Mouse (Mus musculus) embryonic facial prominence, embryonic 10.5 days (tissue): ENCODE results near the gene Tpbpa. TPM values are rescaled to one million over a fixed set of nuclear protein-coding genes. Genes with fewer than 3 reads are reported as not detected.
"Not testable (repeated sequence)": the region's sequence is repeated elsewhere in the genome, so short reads cannot be mapped to it uniquely, and the experiment has no call there.

Experiments
- DNase-seq: peaks from one replicate; pipeline ENCODE4 v3.0.0-alpha.2; 2017; ENCODE audit warnings: low spot score
- H3K27ac ChIP-seq: fragments of 300-500 bp; sonication (generic); replicated peaks from 2 replicates; pipeline ENCODE4 v1.5.1; 2016; ENCODE audit warnings: mild to moderate bottlenecking
- H3K27me3 ChIP-seq: fragments of 300-500 bp; sonication (generic); replicated peaks from 2 replicates; pipeline ENCODE4 v1.6.1; 2016; ENCODE audit warnings: low read depth, mild to moderate bottlenecking; ENCODE audit not compliant: poor library complexity, severe bottlenecking
- H3K36me3 ChIP-seq: fragments of 300-500 bp; sonication (generic); replicated peaks from 2 replicates; pipeline ENCODE4 v1.6.1; 2016; ENCODE audit warnings: mild to moderate bottlenecking, moderate library complexity
- H3K4me1 ChIP-seq: fragments of 300-500 bp; sonication (generic); 2 replicates; pipeline ENCODE4 v1.6.1; 2016
- H3K4me3 ChIP-seq: fragments of 300-500 bp; sonication (generic); 2 replicates; pipeline ENCODE4 v1.5.1; 2016; ENCODE audit warnings: mild to moderate bottlenecking, moderate library complexity
- H3K9me3 ChIP-seq: fragments of 300-500 bp; sonication (generic); 2 replicates; pipeline ENCODE4 v1.6.1; 2016; ENCODE audit warnings: mild to moderate bottlenecking
- WGBS: fragments of 180-500 bp; shearing (Covaris S2); methylation state at CpG from one replicate; pipeline ENCODE4 v1.1.7; 2016; 5-methylcytosine and 5-hydroxymethylcytosine counted together
- polyA plus RNA-seq: library from polyadenylated mRNA; unstranded; fragments of >200 nt; fragmentation: Nextera tagmentation; extraction: Ambion mirVana; gene quantifications from 2 replicates; pipeline ENCODE4 v1.2.1, GENCODE M21; 2016

Gene Tpbpa
- not detected in 2 replicates for polyA plus RNA-seq

DNA sequence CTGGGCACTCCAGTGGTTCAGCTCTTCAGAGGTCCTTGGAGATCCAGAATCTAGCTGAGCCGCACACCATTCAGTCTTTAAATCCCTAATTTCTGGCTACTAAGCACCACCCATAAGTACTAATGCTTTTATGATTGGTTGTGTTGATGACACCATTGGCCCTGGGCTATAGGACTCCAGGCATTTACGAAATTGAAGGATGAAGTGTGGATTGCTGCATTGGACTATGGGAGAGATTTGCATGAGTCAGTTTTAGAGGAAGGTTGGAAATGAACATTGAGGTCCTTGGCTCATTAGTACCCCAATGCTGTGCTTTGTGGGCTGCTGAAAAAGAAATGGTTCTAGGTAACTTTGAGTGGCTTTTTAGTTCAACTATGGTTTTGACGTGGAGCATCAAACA is at the start of gene Tpbpa:
Gene Tpbpa, minus strand, starts transcription at position 101 of the 400 bp plus-strand sequence.
- H3K9me3 ChIP-seq, result peaks cover 31% of the 10 kb centered on the region
- WGBS, result 85% methylated on average over 3 of the region's 3 CpGs

DNA sequence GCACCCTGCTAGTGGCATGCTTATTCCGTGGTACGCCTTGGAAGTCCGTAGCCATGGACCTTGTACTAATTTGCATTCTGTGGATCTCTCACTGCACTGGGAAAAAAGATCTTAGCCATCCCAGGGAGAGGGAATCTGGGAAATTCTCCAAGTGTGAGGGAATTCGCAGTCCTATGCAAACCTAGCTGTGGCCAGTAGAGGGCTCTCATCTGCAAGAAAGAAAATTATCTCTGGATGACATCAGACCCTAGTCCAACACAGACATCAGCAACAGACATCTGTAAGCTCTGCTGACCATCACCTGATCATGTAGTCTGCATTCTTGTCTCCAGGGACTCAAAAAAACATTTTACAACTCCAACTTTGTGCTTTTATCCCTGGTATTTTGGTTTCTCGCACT is 45.1 kb upstream of the Tpbpa start:
- not testable (repeated sequence) for DNase-seq, H3K27ac ChIP-seq, H3K4me3 ChIP-seq, H3K36me3 ChIP-seq, H3K4me1 ChIP-seq, H3K27me3 ChIP-seq, H3K9me3 ChIP-seq
- WGBS, result 83% methylated on average over 5 of the region's 5 CpGs

More for the DNA sequence above, at the start of gene Tpbpa:
- H3K36me3 ChIP-seq, H3K27me3 ChIP-seq, H3K4me1 ChIP-seq, H3K4me3 ChIP-seq, DNase-seq, H3K27ac ChIP-seq: not testable (repeated sequence)

DNA sequence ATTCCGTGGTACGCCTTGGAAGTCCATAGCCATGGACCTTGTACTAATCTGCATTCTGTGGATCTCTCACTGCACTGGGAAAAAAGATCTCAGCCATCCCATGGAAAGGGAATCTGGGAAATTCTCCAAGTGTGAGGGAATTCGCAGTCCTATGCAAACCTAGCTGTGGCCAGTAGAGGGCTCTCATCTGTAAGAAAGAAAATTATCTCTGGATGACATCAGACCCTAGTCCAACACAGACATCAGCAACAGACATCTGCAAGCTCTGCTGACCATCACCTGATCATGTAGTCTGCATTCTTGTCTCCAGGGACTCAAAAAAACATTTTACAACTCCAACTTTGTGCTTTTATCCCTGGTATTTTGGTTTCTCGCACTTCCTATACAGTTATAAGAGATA is 30.5 kb upstream of the Tpbpa start:
- not testable (repeated sequence) for H3K4me1 ChIP-seq

DNA sequence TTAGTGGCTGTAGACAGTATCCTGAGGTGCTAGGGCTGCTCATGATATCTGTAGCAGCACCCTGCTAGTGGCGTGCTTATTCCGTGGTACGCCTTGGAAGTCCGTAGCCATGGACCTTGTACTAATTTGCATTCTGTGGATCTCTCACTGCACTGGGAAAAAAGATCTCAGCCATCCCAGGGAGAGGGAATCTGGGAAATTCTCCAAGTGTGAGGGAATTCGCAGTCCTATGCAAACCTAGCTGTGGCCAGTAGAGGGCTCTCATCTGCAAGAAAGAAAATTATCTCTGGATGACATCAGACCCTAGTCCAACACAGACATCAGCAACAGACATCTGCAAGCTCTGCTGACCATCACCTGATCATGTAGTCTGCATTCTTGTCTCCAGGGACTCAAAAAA is 22.2 kb upstream of the Tpbpa start:
- 30% methylated on average over 5 of the region's 5 CpGs for WGBS
- H3K9me3 ChIP-seq, result peaks cover 18% of the 10 kb centered on the region
- not testable (repeated sequence) for H3K4me1 ChIP-seq, H3K27me3 ChIP-seq, H3K4me3 ChIP-seq, H3K27ac ChIP-seq, H3K36me3 ChIP-seq, DNase-seq

More for the DNA sequence above, 30.5 kb upstream of the Tpbpa start:
- H3K4me3 ChIP-seq, H3K27me3 ChIP-seq, H3K9me3 ChIP-seq, H3K27ac ChIP-seq, DNase-seq, H3K36me3 ChIP-seq: not testable (repeated sequence)
- WGBS, result 71% methylated on average over 4 of the region's 4 CpGs

DNA sequence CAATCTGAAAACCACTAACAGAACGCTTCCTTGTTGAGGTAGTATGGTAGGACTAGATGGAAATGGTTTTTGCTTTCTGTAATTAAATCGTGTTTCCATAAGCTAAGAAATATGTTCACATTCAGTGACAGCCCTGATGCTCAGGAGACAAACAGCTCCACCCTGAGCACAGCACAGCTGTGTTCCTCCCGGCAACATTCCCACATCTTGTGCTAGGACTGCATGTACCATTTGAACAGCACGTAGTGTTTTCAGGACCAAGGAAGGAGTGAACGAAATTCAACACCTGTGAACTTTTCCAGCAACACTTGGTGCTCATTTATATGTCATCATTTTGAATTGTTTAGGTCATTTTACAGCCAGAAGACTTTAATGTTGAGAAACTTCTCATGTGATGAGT is 19.9 kb upstream of the Tpbpa start:
- DNase-seq, result no peak
- H3K36me3 ChIP-seq, result no peaks in the 10 kb centered on the region
- H3K4me1 ChIP-seq, result no peaks in the 10 kb centered on the region
- no peaks in the 10 kb centered on the region for H3K27me3 ChIP-seq
- 69% methylated on average over 5 of the region's 5 CpGs for WGBS
- H3K27ac ChIP-seq, result no peak overlapping the region
- H3K4me3 ChIP-seq, result no peak overlapping the region
- H3K9me3 ChIP-seq, result peaks cover 24% of the 10 kb centered on the region

DNA sequence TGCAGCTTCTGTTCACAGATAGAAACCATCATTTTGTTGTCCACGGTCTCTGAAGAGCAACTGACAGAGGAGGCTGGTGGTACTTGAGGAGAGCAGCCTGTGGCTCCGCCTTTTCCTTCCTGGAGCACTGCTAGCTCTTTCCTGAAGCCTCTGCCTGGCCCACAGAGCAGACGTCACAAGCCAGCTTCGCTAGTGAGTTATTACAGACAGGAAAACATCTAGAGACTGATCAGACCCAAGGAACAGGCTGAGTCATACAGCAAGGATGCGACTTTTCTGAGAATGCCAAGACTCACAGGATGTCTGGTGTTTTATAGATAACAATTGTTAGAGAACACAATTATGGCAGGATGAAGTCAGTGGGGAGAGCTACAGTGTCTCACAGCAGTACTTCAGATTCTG is 5.3 kb downstream of the Tpbpa start, which contains the start of the genes Gm49391 and Ctla2a:
Gene Gm49391, minus strand, starts transcription at position 72 of the 402 bp plus-strand sequence.
Gene Ctla2a, minus strand, starts transcription at position 126 of the 402 bp plus-strand sequence.
- H3K4me3 ChIP-seq, result no peak within 1 kb of the TSS
- no peak within 1 kb of the TSS for H3K27ac ChIP-seq
- 67% methylated on average over 5 of the region's 5 CpGs for WGBS
- no peaks in the 10 kb centered on the region for H3K27me3 ChIP-seq
- H3K36me3 ChIP-seq, result no peaks in the 10 kb centered on the region
- peaks cover 19% of the 10 kb centered on the region; the same call in 1 of the 2 replicates for H3K9me3 ChIP-seq
- peak; percentile 7 for DNase-seq
- H3K4me1 ChIP-seq, result no peaks in the 10 kb centered on the region

DNA sequence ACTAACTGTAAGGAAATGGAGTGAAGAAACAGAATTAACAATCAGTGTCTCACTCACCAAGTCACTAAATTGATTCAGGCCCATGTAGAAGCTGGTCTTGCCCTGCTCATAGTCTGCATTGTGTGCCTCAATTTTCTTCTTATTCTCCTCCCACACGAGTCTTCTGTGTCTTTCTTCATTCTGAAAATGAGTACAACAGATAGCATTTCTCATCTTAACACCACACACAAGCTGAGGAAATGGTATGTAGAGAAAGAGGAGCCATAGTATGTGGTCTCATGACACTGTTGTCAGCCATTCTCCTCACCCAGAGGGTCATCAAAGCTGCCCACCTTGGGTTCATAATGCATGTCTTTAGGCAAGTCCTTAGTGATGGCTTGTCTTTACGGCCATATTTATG is 6.3 kb downstream of the Tpbpa start, which contains the start of gene Gm49393:
Gene Gm49393, minus strand, starts transcription at position 101 of the 400 bp plus-strand sequence.
- H3K9me3 ChIP-seq, result peaks cover 16% of the 10 kb centered on the region; the same call in 1 of the 2 replicates
- WGBS, result 79% methylated on average over 2 of the region's 2 CpGs
- not testable (repeated sequence) for H3K27me3 ChIP-seq, H3K27ac ChIP-seq, H3K4me1 ChIP-seq, H3K4me3 ChIP-seq, DNase-seq, H3K36me3 ChIP-seq

DNA sequence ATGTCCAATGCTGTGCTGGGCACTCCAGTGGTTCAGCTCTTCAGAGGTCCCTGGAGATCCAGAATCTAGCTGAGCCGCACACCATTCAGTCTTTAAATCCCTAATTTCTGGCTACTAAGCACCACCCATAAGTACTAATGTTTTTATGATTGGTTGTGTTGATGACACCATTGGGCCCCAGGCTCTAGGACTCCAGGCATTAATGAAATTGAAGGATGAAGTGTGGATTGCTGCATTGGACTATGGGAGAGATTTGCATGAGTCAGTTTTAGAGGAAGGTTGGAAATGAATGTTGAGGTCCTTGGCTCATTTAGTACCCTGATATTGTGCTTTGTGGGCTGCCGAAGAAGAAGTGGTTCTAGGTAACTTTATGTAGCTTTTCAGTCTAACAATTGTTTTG is 37.0 kb downstream of the Tpbpa start, which contains the start of gene Tpbpb:
Gene Tpbpb, minus strand, starts transcription at position 101 of the 400 bp plus-strand sequence.
- not testable (repeated sequence) for H3K4me3 ChIP-seq, H3K36me3 ChIP-seq, H3K27ac ChIP-seq, DNase-seq, H3K27me3 ChIP-seq, H3K4me1 ChIP-seq
- WGBS, result 93% methylated on average over 2 of the region's 2 CpGs
- H3K9me3 ChIP-seq, result peaks cover 14% of the 10 kb centered on the region; the same call in 1 of the 2 replicates

DNA sequence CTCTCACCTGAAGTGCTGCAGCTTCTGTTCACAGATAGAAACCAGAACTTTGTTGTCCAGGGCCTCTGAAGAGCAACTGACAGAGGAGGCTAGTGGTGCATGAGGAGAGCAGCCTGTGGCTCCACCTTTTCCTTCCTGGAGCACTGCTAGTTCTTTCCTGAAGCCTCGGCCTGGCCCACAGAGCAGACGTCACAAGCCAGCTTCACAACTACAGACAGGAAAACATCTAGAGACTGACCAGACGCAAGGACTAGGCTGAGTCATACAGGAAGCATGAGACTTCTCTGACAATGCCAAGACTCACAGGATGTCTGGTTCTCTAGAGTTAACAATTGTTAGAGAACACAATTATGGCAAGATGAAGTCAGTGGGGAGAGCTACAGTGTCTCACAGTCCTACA is 44.5 kb downstream of the Tpbpa start, which contains the start of gene Ctla2b:
Gene Ctla2b, minus strand, starts transcription at position 120 of the 400 bp plus-strand sequence.
- no peaks in the 10 kb centered on the region for H3K27me3 ChIP-seq
- no peak within 1 kb of the TSS for H3K4me3 ChIP-seq
- DNase-seq, result peak; percentile 8
- peaks cover 15% of the 10 kb centered on the region; the same call in 1 of the 2 replicates for H3K9me3 ChIP-seq
- no peaks in the 10 kb centered on the region for H3K36me3 ChIP-seq
- no peaks in the 10 kb centered on the region for H3K4me1 ChIP-seq
- WGBS, result 77% methylated on average over 3 of the region's 3 CpGs
- no peak within 1 kb of the TSS for H3K27ac ChIP-seq

DNA sequence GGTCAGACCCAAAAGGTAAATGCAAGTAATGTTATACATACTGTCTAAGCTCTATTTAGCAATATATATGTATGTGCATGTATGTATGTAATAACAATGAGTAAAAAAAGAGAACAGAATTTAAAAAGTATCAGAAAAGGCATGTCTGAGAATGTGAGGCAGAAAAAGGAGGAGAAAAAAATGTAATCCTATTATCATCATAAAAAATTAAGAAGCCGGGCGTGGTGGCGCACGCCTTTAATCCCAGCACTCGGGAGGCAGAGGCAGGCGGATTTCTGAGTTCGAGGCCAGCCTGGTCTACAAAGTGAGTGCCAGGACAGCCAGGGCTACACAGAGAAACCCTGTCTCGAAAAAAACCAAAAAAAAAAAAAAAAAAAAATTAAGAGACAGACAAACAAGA is 45.0 kb downstream of the Tpbpa start, which contains the start of gene Gm49392:
Gene Gm49392, minus strand, starts transcription at position 101 of the 400 bp plus-strand sequence.
- H3K9me3 ChIP-seq, result peaks cover 11% of the 10 kb centered on the region; the same call in 1 of the 2 replicates
- 80% methylated on average over 8 of the region's 8 CpGs for WGBS
- H3K36me3 ChIP-seq, H3K4me3 ChIP-seq, DNase-seq, H3K27me3 ChIP-seq, H3K27ac ChIP-seq, H3K4me1 ChIP-seq: not testable (repeated sequence)

DNA sequence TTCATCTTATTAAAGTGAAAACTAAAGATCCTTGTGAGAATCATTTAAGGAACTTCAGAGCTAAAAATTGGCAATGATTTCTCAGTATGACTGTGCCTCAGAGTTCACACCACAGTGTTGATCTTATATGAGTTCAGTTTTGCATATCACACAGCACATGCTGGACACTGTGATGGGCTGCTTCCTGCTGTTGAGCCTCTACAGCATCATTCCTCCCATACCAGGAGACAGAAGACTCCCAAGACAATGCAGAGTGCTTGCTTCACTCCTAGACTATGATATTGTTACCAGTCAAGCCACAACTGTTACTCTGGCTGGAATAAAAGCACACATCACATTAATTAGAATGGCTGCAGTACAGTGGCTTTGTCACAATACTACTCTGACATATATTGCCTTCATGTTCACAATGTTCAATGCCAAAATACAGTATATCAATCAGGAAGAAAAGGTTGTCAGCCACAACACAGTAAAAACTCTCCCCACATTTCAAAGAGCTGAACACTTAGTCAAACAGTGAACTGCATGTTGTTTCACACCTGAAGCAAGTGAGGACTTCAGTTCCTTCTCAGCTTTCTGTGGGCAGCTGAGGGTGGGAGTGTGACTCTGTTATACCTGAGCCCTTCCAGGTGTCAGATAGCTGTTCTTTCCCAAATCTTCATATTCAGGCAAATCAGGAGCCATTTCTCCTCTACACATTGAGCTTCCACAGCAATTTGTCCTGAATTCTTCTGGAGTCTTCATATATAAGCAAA is 46.2 kb downstream of the Tpbpa start:
- DNase-seq, result no peak
- no peaks in the 10 kb centered on the region for H3K36me3 ChIP-seq
- no peaks in the 10 kb centered on the region for H3K4me1 ChIP-seq

DNA sequence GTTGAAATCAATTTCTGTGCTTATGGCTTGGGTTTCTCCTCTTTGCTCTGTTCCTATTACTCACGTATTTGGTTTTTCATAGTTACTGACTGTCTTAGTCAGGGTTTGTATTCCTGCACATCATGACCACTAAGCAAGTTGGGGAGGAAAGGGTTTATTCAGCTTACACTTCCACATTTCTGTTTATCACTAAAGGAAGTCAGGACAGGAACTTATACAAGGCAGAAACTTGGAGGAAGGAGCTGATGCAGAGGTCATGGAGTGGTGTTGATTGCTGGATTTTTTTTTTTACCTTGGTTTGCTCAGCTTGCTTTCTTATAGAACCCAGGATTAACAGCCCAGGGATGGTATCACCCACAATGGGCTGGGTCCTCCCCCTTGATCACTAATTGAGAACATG is 49.5 kb downstream of the Tpbpa start:
- Histone ChIP-seq H3K27ac (no peak overlapping the region), H3K9me3 (peaks cover 5% of the 10 kb centered on the region; the same call in 1 of the 2 replicates), H3K4me1 (no peaks in the 10 kb centered on the region), H3K27me3 (no peaks in the 10 kb centered on the region), H3K36me3 (no peaks in the 10 kb centered on the region), H3K4me3 (no peak overlapping the region)
- 87% methylated on average over 1 of the region's 1 CpGs for WGBS
- DNase-seq, result no peak

More for the DNA sequence above, 46.2 kb downstream of the Tpbpa start:
- Histone ChIP-seq H3K4me3 (no peak overlapping the region), H3K27me3 (no peaks in the 10 kb centered on the region), H3K27ac (no peak overlapping the region), H3K9me3 (peaks cover 11% of the 10 kb centered on the region; the same call in 1 of the 2 replicates)
